Mouse (Mus musculus) ES-Bruce4 (cell line): ENCODE measurements around the gene Trpv6. TPM values are rescaled to one million over a fixed set of nuclear protein-coding genes. Genes with fewer than 3 reads are reported as not detected.

Source experiments
- H3K27ac ChIP-seq: 2 replicates; pipeline ENCODE4 v1.5.1; 2012; ENCODE audit warnings: low read length, inconsistent platforms; ENCODE audit not compliant: insufficient read depth
- H3K27me3 ChIP-seq: 2 replicates; pipeline ENCODE4 v1.6.1; 2012; ENCODE audit warnings: mild to moderate bottlenecking, low read length, inconsistent platforms; ENCODE audit not compliant: control insufficient read depth, poor library complexity, insufficient read depth, severe bottlenecking
- H3K36me3 ChIP-seq: 2 replicates; pipeline ENCODE4 v1.6.1; 2012; ENCODE audit warnings: inconsistent platforms, mild to moderate bottlenecking, low read length, moderate library complexity; ENCODE audit not compliant: control insufficient read depth, poor library complexity, insufficient read depth, severe bottlenecking
- H3K4me1 ChIP-seq: one replicate; pipeline ENCODE4 v1.8.1; 2011; ENCODE audit warnings: low read length; ENCODE audit not compliant: control insufficient read depth, insufficient read depth
- H3K4me3 ChIP-seq: 2 replicates; pipeline ENCODE4 v1.5.1; 2011; ENCODE audit warnings: low read depth, mild to moderate bottlenecking, low read length
- H3K9ac ChIP-seq: 2 replicates; pipeline ENCODE4 v1.6.1; 2012; ENCODE audit warnings: low read depth, mild to moderate bottlenecking, inconsistent platforms; ENCODE audit not compliant: poor library complexity, severe bottlenecking
- H3K9me3 ChIP-seq: replicated peaks from 2 replicates; pipeline ENCODE4 v1.6.1; 2012; ENCODE audit warnings: mild to moderate bottlenecking, low read length, inconsistent platforms; ENCODE audit not compliant: control insufficient read depth, poor library complexity, insufficient read depth, severe bottlenecking
- CTCF ChIP-seq: IDR thresholded peaks from one replicate; pipeline ENCODE4 v1.8.1; 2011; ENCODE audit warnings: low read depth, low read length
- EP300 ChIP-seq: IDR thresholded peaks from 2 replicates; pipeline ENCODE4 v1.6.1; 2011; ENCODE audit warnings: low read depth, low read length; ENCODE audit not compliant: insufficient read depth
- POLR2A ChIP-seq: IDR thresholded peaks from one replicate; pipeline ENCODE4 v1.8.1; 2011; ENCODE audit warnings: low read length; ENCODE audit not compliant: insufficient read depth
- polyA plus RNA-seq: library from polyadenylated mRNA; stranded (reverse); fragments of >200 nt; gene quantifications from 2 replicates; pipeline ENCODE4 v1.2.4, GENCODE M21; 2011; ENCODE audit warnings: low read depth; ENCODE audit not compliant: missing spikeins, insufficient read depth, insufficient read length

The Trpv6 gene
- polyA plus RNA-seq, 1 experiment: not detected

GRCm38 (mm10) chr6:41646220-41646619 lies 10.0 kb upstream of the Trpv6 start:
- H3K27me3 ChIP-seq: no peaks in the 10 kb centered on the region; the same call in 1 of the 2 replicates
- TF ChIP-seq CTCF (no peak), EP300 (no peak), POLR2A (no peak)
- H3K4me3 ChIP-seq: no peak overlapping the region
- no peaks in the 10 kb centered on the region for H3K4me1 ChIP-seq
- H3K36me3 ChIP-seq: no peaks in the 10 kb centered on the region
- no peak overlapping the region for H3K9ac ChIP-seq
- H3K27ac ChIP-seq: no peak overlapping the region
- no peaks in the 10 kb centered on the region for H3K9me3 ChIP-seq

GRCm38 (mm10) chr6:41643227-41643626 lies 7.0 kb upstream of the Trpv6 start:
- no peak overlapping the region for H3K4me3 ChIP-seq

GRCm38 (mm10) chr6:41642765-41643164 lies 6.6 kb upstream of the Trpv6 start:
- no peaks in the 10 kb centered on the region for H3K9me3 ChIP-seq
- H3K27ac ChIP-seq: no peak overlapping the region
- no peaks in the 10 kb centered on the region for H3K36me3 ChIP-seq
- no peak for TF ChIP-seq CTCF
- TF ChIP-seq EP300: no peak
- no peak for TF ChIP-seq POLR2A
- H3K4me3 ChIP-seq: no peak overlapping the region
- H3K4me1 ChIP-seq: no peaks in the 10 kb centered on the region
- no peaks in the 10 kb centered on the region; the same call in 1 of the 2 replicates for H3K27me3 ChIP-seq
- no peak overlapping the region for H3K9ac ChIP-seq

More at GRCm38 (mm10) chr6:41643227-41643626, 7.0 kb upstream of the Trpv6 start:
- H3K9me3 ChIP-seq: no peaks in the 10 kb centered on the region
- H3K36me3 ChIP-seq: no peaks in the 10 kb centered on the region
- TF ChIP-seq EP300: no peak
- no peak for TF ChIP-seq CTCF
- no peak for TF ChIP-seq POLR2A
- no peak overlapping the region for H3K27ac ChIP-seq
- H3K4me1 ChIP-seq: no peaks in the 10 kb centered on the region
- no peaks in the 10 kb centered on the region; the same call in 1 of the 2 replicates for H3K27me3 ChIP-seq
- H3K9ac ChIP-seq: no peak overlapping the region

GRCm38 (mm10) chr6:41641173-41641866 lies 5.1 kb upstream of the Trpv6 start:
- Histone ChIP-seq H3K9ac (no peak overlapping the region), H3K27me3 (no peaks in the 10 kb centered on the region; the same call in 1 of the 2 replicates), H3K9me3 (no peaks in the 10 kb centered on the region), H3K4me3 (no peak overlapping the region), H3K36me3 (no peaks in the 10 kb centered on the region), H3K27ac (no peak overlapping the region), H3K4me1 (no peaks in the 10 kb centered on the region)
- TF ChIP-seq CTCF (no peak), EP300 (no peak), POLR2A (no peak)

- TF ChIP-seq CTCF (no peak), EP300 (no peak), POLR2A (no peak)
- H3K4me3 ChIP-seq: no peak overlapping the region
- H3K4me1 ChIP-seq: no peaks in the 10 kb centered on the region
- no peaks in the 10 kb centered on the region for H3K9me3 ChIP-seq
- H3K9ac ChIP-seq: no peak overlapping the region
- H3K36me3 ChIP-seq: no peaks in the 10 kb centered on the region
- no peaks in the 10 kb centered on the region; the same call in 1 of the 2 replicates for H3K27me3 ChIP-seq
- no peak overlapping the region for H3K27ac ChIP-seq
Measured at GRCm38 (mm10) chr6:41640449-41640848, 4.2 kb upstream of the Trpv6 start.

- Histone ChIP-seq H3K4me3 (no peak overlapping the region), H3K9me3 (no peaks in the 10 kb centered on the region), H3K9ac (no peak overlapping the region), H3K36me3 (no peaks in the 10 kb centered on the region), H3K27me3 (no peaks in the 10 kb centered on the region; the same call in 1 of the 2 replicates), H3K4me1 (no peaks in the 10 kb centered on the region), H3K27ac (no peak overlapping the region)
- TF ChIP-seq POLR2A (no peak), EP300 (no peak), CTCF (no peak)
Measured at GRCm38 (mm10) chr6:41637927-41638506, 1.8 kb upstream of the Trpv6 start.
